Mouse (Mus musculus): ENCODE measurements around the gene Disp2.

GRCm38 (mm10) chr2:118804474-118804873 lies 25.0 kb downstream of the Disp2 start:
- no peak for TF ChIP-seq CTCF (conservative IDR thresholded peaks at IDR 0.05; ENCODE audit: low read length)
- no peak for TF ChIP-seq POU5F1 (IDR thresholded peaks at IDR 0.05; ENCODE audit: borderline replicate concordance, low read length)
